Mouse (Mus musculus) spleen, postnatal 4 days (tissue): ENCODE measurements around the gene Gm9817.
A peak's percentile ranks its signal among the peaks of the same experiment; 100 is the strongest.
"Not testable (repeated sequence)": the region's sequence is repeated elsewhere in the genome, so short reads cannot be mapped to it uniquely, and the experiment has no call there.

Experiments used
- DNase-seq, 2 experiments: peaks; one replicate each; pipeline ENCODE4 v3.0.0; 2022; ENCODE audit warnings: low spot score in 2 of 2

The Gm9817 gene

DNA sequence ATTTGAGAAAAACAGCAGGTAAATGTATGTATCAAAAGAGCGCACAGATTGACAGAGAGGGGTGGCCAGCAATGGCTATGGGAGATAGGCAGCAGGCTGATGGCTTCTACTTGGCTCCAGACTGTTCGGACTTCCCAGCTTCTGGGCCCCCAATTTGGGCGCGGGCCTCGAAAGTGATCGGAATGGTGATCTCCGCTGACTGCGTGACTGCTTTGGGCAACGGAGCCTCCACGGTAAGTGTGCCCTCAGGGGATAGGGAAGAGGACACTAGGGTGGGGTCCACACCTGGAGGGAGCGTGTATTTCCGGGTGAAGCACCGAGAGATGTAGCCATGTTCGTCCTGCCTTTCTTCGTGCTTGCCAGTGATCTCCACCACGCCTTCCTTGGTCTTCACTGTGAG lies at the start of gene Gm9817:
TSS of gene Gm9817 (plus strand) at position 301 of the 400 bp plus-strand sequence.
- DNase-seq = not testable (repeated sequence)

- no peak for DNase-seq
Measured at GRCm38 (mm10) chr13:45029791-45030190, 48.7 kb upstream of the Gm9817 start.

GRCm38 (mm10) chr13:45030830-45031229 lies 47.7 kb upstream of the Gm9817 start:
- DNase-seq = peak; percentile 84 to 93

- DNase-seq = no peak
Measured at GRCm38 (mm10) chr13:45031314-45031713, 47.2 kb upstream of the Gm9817 start.

GRCm38 (mm10) chr13:45031748-45032147 lies 46.7 kb upstream of the Gm9817 start:
- no peak for DNase-seq

DNA sequence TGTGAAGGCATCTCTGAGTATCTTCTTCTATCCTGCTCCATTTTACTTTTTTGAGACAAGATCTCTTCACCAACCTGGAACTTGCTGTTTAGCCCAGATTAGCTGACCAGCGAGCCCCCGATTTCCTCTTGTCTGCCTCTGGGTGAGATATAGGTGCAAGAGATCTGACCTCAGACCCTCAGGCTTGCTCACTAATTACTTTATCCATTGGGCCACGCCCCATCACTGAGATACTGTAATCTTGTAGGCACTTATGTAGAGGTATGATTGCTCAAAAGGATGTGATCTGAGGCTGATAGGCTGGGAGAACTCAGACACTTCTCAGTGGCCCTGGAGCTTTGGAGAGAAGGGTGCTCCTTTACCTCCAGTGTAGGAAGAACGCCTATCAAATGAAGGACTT lies 46.0 kb upstream of the Gm9817 start:
- DNase-seq = no peak

- no peak for DNase-seq
Measured at GRCm38 (mm10) chr13:45033360-45033759, 45.1 kb upstream of the Gm9817 start.

GRCm38 (mm10) chr13:45034759-45035158 lies 43.7 kb upstream of the Gm9817 start:
- DNase-seq = no peak

GRCm38 (mm10) chr13:45036417-45036816 lies 42.1 kb upstream of the Gm9817 start:
- DNase-seq = no peak

GRCm38 (mm10) chr13:45040195-45040594 lies 38.3 kb upstream of the Gm9817 start:
- no peak for DNase-seq

GRCm38 (mm10) chr13:45040741-45041140 lies 37.8 kb upstream of the Gm9817 start:
- no peak for DNase-seq

DNA sequence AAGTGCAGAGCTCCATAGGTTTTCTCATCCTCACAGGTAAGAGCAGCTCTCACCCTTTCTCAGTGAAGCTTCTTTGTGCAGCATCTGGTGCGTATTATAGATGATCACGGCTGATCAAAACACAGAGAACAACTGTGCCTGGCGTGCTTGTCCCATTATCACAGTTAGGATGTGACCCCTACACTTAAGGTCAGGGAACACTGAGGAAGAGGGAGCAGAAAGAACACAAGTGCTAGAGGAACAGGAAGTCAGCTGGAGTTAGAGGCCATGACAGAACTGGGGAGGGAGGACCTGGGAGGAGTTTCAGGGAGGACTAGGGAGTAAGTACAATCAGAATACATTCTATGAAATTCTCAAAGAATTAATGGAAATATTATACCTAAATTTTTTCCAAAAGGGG lies 35.0 kb upstream of the Gm9817 start:
- DNase-seq = no peak

- no peak for DNase-seq
Measured at GRCm38 (mm10) chr13:45049261-45050020, 29.1 kb upstream of the Gm9817 start.

DNA sequence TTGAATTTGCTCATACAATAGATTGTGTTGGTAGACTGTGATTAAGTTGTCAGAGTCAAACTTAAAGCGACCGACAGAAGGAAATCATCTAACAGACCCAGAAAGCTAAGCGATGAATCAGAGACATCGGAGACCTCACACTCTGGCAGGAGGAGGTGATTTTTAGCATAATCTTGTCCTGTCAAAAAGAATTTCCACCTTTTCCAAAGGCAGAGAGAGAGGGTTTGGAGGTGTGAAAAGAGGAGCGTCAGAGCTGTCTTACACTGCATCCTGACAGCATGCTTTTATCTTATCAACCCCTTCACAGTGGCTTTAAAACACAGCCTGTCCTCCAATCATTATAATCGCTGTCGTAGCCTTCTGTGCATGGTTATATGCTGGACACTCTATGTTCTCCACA lies 25.7 kb upstream of the Gm9817 start:
- no peak for DNase-seq

GRCm38 (mm10) chr13:45053843-45054242 lies 24.6 kb upstream of the Gm9817 start:
- DNase-seq = no peak

DNA sequence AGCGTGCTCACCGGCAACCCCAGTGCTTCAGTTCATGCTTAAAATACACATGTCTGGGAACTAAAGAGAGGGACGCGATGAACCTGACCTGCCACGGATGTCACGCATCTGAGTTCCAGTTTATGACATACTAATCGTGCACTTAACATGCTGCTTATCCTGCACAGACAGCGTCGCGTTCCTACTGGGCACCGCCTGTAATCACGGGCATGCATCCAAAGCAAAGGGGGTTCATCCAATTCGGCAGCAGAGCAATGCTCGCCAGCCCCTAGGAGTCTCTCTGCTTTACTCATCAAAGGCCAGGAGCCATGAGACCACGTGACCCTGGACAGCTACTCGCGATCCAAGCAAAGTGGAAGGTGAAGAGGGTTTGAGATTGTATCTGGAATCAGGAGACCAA lies 19.3 kb upstream of the Gm9817 start:
- no peak for DNase-seq

GRCm38 (mm10) chr13:45063146-45063545 lies 15.3 kb upstream of the Gm9817 start:
- DNase-seq = no peak

GRCm38 (mm10) chr13:45064951-45065350 lies 13.5 kb upstream of the Gm9817 start:
- DNase-seq = no peak

DNA sequence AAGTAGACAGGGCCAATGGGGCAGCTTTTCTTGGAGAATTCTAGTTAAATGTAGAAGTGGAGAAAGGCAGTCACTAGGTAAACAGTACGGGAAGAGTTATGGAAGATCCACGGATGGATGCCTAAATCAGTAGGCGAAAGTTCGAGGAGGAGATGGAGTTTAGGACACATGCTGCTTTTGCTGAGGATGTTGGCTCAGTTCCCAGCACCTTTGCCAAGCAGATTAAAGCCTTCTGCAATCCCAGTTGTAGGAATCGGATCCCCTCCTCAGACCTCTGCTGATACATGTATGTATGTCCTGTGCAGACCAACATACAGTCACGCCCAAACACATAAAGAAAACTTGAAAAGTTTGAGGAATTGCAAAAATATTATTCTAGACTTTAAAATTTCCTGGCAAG lies 8.1 kb upstream of the Gm9817 start:
- no peak for DNase-seq

GRCm38 (mm10) chr13:45075012-45075411 lies 3.5 kb upstream of the Gm9817 start:
- DNase-seq = no peak

DNA sequence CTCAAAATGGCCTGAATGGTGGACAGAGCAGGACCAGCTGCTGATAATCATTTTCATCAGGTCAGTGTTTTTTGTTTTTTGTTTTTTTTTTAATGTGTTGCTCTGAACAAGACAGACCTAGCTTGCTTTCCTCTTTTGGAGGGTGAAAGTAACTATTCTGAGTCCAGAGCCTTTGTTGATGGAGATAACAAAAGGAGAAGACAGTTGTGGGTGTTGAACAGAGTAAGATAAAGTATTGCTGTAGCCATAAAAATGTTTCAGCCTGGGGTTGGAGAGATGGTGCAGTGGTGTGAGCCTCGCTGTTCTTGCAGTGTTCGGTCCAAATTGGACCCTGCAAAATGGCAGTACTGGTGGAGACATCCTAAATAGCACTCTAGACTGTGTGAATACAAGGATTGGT lies 2.8 kb upstream of the Gm9817 start:
- no peak for DNase-seq

DNA sequence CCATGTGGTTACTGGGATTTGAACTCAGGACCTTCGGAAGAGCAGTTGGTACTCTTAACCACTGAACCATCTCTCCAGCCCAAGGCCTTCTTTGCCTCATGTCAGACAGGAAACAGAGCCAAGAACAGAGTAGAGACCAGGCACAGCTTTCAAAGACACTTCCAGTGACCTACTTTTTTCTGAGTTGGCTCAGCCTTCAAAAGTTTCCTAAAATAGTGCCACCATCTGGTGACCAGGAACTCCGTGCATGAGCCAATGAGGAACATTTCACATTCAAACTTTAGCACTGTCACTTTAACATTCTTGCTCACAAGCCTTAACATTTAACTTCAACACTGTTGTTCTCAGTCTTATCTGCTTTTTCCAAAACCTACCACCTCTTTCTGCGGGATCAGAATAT lies 2.3 kb downstream of the Gm9817 start:
- no peak for DNase-seq

GRCm38 (mm10) chr13:45083696-45084095 lies 5.2 kb downstream of the Gm9817 start:
- no peak for DNase-seq

- DNase-seq = no peak
Measured at GRCm38 (mm10) chr13:45088796-45089221, 10.3 kb downstream of the Gm9817 start.
